Mouse (Mus musculus): ENCODE results near the gene Mbd5.
A peak's percentile ranks its signal among the peaks of the same experiment; 100 is the strongest.

Mbd5 gene

GRCm38 (mm10) chr2:49335267-49335666 lies 386.0 kb downstream of the Mbd5 start:
- DNase-seq (ENCODE audit: extremely low read depth, insufficient read length, low spot score): no peak

- DNase-seq (ENCODE audit: extremely low read depth, insufficient read length, low spot score): peak; percentile 15
Measured at GRCm38 (mm10) chr2:49344287-49344686, 395.0 kb downstream of the Mbd5 start.

- no peak for DNase-seq (ENCODE audit: extremely low read depth, insufficient read length, low spot score)
Measured at GRCm38 (mm10) chr2:49345786-49346185, 396.5 kb downstream of the Mbd5 start.

- DNase-seq (ENCODE audit: extremely low read depth, insufficient read length, low spot score): no peak
Measured at GRCm38 (mm10) chr2:49349813-49350212, 400.5 kb downstream of the Mbd5 start.

- no peak for DNase-seq (ENCODE audit: extremely low read depth, insufficient read length, low spot score)
Measured at GRCm38 (mm10) chr2:49350852-49351251, 401.5 kb downstream of the Mbd5 start.

- no peak for DNase-seq (ENCODE audit: extremely low read depth, insufficient read length, low spot score)
Measured at GRCm38 (mm10) chr2:49354066-49354465, 404.8 kb downstream of the Mbd5 start.

GRCm38 (mm10) chr2:49355867-49356266 lies 406.6 kb downstream of the Mbd5 start:
- DNase-seq (ENCODE audit: extremely low read depth, insufficient read length, low spot score): no peak

- DNase-seq (ENCODE audit: extremely low read depth, insufficient read length, low spot score): no peak
Measured at GRCm38 (mm10) chr2:49358128-49358814, 409.0 kb downstream of the Mbd5 start.

GRCm38 (mm10) chr2:49358839-49359520 lies 409.7 kb downstream of the Mbd5 start:
- no peak for DNase-seq (ENCODE audit: extremely low read depth, insufficient read length, low spot score)

- no peak for DNase-seq (ENCODE audit: extremely low read depth, insufficient read length, low spot score)
Measured at GRCm38 (mm10) chr2:49359706-49360105, 410.4 kb downstream of the Mbd5 start.

- DNase-seq (ENCODE audit: extremely low read depth, insufficient read length, low spot score): no peak
Measured at GRCm38 (mm10) chr2:49364546-49364945, 415.2 kb downstream of the Mbd5 start.

- DNase-seq (ENCODE audit: extremely low read depth, insufficient read length, low spot score): no peak
Measured at GRCm38 (mm10) chr2:49366878-49367545, 417.7 kb downstream of the Mbd5 start.

GRCm38 (mm10) chr2:49367546-49367917 lies 418.2 kb downstream of the Mbd5 start:
- DNase-seq (ENCODE audit: extremely low read depth, insufficient read length, low spot score): no peak

GRCm38 (mm10) chr2:49371632-49372031 lies 422.3 kb downstream of the Mbd5 start:
- no peak for DNase-seq (ENCODE audit: extremely low read depth, insufficient read length, low spot score)

- no peak for DNase-seq (ENCODE audit: extremely low read depth, insufficient read length, low spot score)
Measured at GRCm38 (mm10) chr2:49372586-49372985, 423.3 kb downstream of the Mbd5 start.
